Mouse (Mus musculus) ES-Bruce4 (cell line): ENCODE data around the gene Mad1l1. TPM values are rescaled to one million over a fixed set of nuclear protein-coding genes. Genes with fewer than 3 reads are reported as not detected.

Experiments
- H3K27ac ChIP-seq: 2 replicates; pipeline ENCODE4 v1.5.1; 2012; ENCODE audit warnings: low read length, inconsistent platforms; ENCODE audit not compliant: insufficient read depth
- H3K27me3 ChIP-seq: 2 replicates; pipeline ENCODE4 v1.6.1; 2012; ENCODE audit warnings: mild to moderate bottlenecking, low read length, inconsistent platforms; ENCODE audit not compliant: control insufficient read depth, poor library complexity, insufficient read depth, severe bottlenecking
- H3K36me3 ChIP-seq: 2 replicates; pipeline ENCODE4 v1.6.1; 2012; ENCODE audit warnings: inconsistent platforms, mild to moderate bottlenecking, low read length, moderate library complexity; ENCODE audit not compliant: control insufficient read depth, poor library complexity, insufficient read depth, severe bottlenecking
- H3K4me1 ChIP-seq: one replicate; pipeline ENCODE4 v1.8.1; 2011; ENCODE audit warnings: low read length; ENCODE audit not compliant: control insufficient read depth, insufficient read depth
- H3K4me3 ChIP-seq: 2 replicates; pipeline ENCODE4 v1.5.1; 2011; ENCODE audit warnings: low read depth, mild to moderate bottlenecking, low read length
- H3K9ac ChIP-seq: 2 replicates; pipeline ENCODE4 v1.6.1; 2012; ENCODE audit warnings: low read depth, mild to moderate bottlenecking, inconsistent platforms; ENCODE audit not compliant: poor library complexity, severe bottlenecking
- H3K9me3 ChIP-seq: replicated peaks from 2 replicates; pipeline ENCODE4 v1.6.1; 2012; ENCODE audit warnings: mild to moderate bottlenecking, low read length, inconsistent platforms; ENCODE audit not compliant: control insufficient read depth, poor library complexity, insufficient read depth, severe bottlenecking
- CTCF ChIP-seq: IDR thresholded peaks from one replicate; pipeline ENCODE4 v1.8.1; 2011; ENCODE audit warnings: low read depth, low read length
- EP300 ChIP-seq: IDR thresholded peaks from 2 replicates; pipeline ENCODE4 v1.6.1; 2011; ENCODE audit warnings: low read depth, low read length; ENCODE audit not compliant: insufficient read depth
- POLR2A ChIP-seq: IDR thresholded peaks from one replicate; pipeline ENCODE4 v1.8.1; 2011; ENCODE audit warnings: low read length; ENCODE audit not compliant: insufficient read depth
- polyA plus RNA-seq: library from polyadenylated mRNA; stranded (reverse); fragments of >200 nt; gene quantifications from 2 replicates; pipeline ENCODE4 v1.2.4, GENCODE M21; 2011; ENCODE audit warnings: low read depth; ENCODE audit not compliant: missing spikeins, insufficient read depth, insufficient read length

Gene Mad1l1
- polyA plus RNA-seq, 1 experiment: 25.4 TPM

DNA sequence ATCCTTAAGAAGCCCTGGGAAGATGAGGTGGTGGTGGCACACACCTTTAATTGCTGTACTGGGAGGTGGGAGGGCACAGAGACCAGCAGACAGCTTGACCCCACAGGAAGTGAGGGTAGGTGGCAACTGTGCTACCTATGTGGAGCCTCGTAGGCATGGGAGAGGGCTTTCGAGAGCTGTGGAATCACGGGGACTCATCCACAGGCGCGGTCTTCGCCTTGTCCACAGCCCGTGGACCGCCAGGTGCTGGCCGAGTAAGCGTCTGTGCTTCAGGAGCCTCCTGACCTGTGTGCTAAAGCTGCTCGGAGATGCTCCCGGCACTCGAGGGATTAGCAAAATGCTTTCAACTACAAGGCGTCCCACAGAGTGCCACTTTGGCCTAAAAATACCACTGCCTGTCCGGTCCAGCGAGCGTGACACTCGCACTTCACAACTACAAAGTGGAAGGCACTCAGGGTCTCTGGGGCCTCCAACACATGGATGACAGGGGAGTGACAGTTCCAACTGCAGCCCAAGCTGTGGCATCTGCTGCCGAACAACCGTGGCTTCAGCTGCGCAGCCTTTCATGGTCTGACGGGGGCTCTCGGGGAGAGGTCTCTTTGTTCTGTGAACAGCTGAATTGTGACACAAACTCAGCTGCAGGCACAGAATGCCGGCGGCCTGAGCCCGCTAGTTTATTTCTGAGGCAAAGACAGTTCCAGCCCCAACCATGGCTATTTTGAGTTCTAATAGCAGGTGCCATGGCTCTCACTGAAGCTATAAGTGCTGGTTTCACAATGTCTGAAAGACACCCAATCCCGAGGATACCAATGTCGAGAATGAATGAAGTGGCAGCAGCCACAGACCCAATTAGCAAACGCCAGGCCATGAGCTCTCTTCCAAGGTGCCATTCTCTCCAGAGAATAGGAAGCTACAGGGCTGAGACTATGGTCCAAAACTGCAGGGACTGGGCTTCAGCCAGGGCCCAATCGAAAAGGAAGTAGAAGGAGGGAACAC is 57.3 kb downstream of the Mad1l1 start:
- TF ChIP-seq CTCF: no peak
- TF ChIP-seq EP300: no peak
- no peak for TF ChIP-seq POLR2A
- Histone ChIP-seq H3K9me3 (no peaks in the 10 kb centered on the region), H3K27me3 (no peaks in the 10 kb centered on the region), H3K4me3 (no peak overlapping the region), H3K27ac (no peak overlapping the region), H3K36me3 (no peaks in the 10 kb centered on the region), H3K4me1 (no peaks in the 10 kb centered on the region), H3K9ac (no peak overlapping the region)

DNA sequence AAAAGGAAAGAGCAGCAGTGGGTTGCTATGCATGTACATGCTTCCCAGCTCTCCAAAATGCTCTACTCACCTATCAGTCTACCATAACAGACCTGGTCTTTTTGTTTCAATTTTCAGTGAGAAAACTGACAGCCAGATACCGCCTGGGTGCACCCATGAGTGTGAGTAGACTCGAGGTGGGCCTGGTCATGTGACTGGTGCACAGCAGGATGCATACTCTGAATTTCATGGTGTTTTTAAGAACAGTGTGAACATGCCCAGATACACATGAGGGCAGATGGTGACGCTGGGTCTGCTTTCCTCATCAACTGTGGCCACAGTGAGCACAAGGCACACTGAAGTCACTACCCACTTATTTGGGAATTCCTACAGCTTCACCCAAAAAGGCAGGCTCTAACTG is 59.0 kb downstream of the Mad1l1 start:
- H3K27me3 ChIP-seq: no peaks in the 10 kb centered on the region
- no peaks in the 10 kb centered on the region for H3K36me3 ChIP-seq
- H3K9ac ChIP-seq: no peak overlapping the region
- H3K27ac ChIP-seq: no peak overlapping the region
- H3K4me3 ChIP-seq: no peak overlapping the region
- no peaks in the 10 kb centered on the region for H3K9me3 ChIP-seq
- no peak for TF ChIP-seq EP300
- H3K4me1 ChIP-seq: no peaks in the 10 kb centered on the region

DNA sequence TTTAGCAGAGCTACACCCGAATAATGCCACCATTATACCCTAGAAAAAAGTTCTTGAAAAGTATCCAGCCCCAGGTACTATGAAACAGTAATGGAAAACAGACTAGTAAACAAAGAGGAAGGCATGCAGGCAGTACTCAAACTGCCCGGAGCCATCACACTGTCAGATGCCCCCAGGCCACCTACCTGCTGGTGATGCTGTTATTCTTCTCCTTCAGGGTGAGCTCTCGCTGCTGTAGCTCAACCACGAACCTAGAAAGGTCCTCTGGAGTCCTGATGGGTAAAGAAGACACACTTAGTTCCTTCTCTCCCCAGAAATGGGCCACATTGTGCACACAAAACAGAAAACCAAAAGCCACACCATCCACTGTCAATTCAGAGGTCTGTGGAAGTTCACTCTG is 60.0 kb downstream of the Mad1l1 start:
- no peaks in the 10 kb centered on the region for H3K27me3 ChIP-seq
- H3K27ac ChIP-seq: no peak overlapping the region
- H3K9ac ChIP-seq: no peak overlapping the region
- no peak overlapping the region for H3K4me3 ChIP-seq
- no peaks in the 10 kb centered on the region for H3K36me3 ChIP-seq
- no peak for TF ChIP-seq CTCF
- TF ChIP-seq POLR2A: no peak
- no peak for TF ChIP-seq EP300
- H3K9me3 ChIP-seq: no peaks in the 10 kb centered on the region
- H3K4me1 ChIP-seq: no peaks in the 10 kb centered on the region

DNA sequence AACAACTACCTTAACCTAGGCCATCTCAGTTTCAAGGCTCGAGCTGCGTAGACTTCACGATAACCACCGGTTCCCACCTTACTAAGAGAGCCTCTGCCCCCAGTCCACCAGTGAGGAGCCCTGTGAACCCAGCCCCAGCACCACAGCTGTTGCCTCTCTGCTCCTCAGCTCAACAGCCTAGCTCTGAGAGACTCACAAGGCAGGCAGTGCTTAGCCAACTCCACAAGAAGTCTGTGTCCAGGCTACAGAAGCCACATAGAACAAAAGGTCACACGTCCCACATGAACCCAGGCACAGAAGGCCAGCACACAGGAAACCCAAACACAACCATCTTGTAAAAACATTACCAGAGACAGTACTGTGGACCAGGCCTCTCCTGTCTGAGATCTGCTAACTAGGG is 62.7 kb downstream of the Mad1l1 start:
- H3K4me1 ChIP-seq: no peaks in the 10 kb centered on the region
- no peaks in the 10 kb centered on the region for H3K9me3 ChIP-seq
- TF ChIP-seq POLR2A: no peak
- no peak for TF ChIP-seq CTCF
- no peak for TF ChIP-seq EP300
- no peak overlapping the region for H3K9ac ChIP-seq
- no peaks in the 10 kb centered on the region for H3K36me3 ChIP-seq
- no peaks in the 10 kb centered on the region for H3K27me3 ChIP-seq
- no peak overlapping the region for H3K27ac ChIP-seq
- no peak overlapping the region for H3K4me3 ChIP-seq

DNA sequence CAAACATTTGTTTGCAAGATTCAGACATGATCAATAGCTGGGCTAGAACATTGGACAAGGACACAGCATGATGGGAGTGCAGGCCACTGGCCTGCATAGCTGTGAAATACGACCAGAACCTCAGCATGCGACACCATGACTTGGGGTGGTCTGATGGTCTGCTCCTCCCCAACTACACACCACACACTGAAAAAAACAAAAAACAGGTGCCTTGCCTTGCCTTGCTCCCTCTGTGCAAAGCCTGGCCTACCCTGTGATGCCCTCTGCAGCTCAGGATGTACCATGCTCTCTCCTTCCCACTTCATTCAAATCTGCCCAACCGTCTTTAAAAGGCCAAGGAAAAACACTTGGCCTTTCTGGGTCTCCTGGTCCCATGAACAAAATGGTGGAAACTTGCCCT is 63.3 kb downstream of the Mad1l1 start:
- Histone ChIP-seq H3K9me3 (no peaks in the 10 kb centered on the region), H3K27ac (no peak overlapping the region), H3K4me3 (no peak overlapping the region), H3K27me3 (no peaks in the 10 kb centered on the region), H3K9ac (no peak overlapping the region), H3K4me1 (no peaks in the 10 kb centered on the region), H3K36me3 (no peaks in the 10 kb centered on the region)
- TF ChIP-seq CTCF (no peak), POLR2A (no peak), EP300 (no peak)

DNA sequence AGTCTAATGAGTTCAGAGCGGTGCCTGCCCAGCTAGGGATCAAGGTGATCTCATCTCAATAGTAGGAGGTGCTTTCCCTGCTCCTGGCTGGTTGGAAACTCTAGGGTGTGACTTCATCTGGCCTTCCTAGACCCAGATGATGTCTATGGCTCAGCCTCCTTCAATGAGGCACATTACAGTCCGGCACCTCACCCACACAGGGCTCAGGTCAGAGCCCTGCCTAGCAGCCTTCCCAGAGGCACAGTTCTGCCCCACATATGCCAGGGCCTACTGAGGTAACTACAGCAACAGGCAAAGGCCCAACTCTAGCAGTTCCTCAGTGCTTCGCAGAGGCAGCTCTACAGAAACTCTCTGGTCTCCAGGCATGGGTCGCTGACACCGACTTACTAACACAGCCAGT is 63.9 kb downstream of the Mad1l1 start:
- Histone ChIP-seq H3K36me3 (no peaks in the 10 kb centered on the region), H3K4me1 (no peaks in the 10 kb centered on the region), H3K27me3 (no peaks in the 10 kb centered on the region), H3K9ac (no peak overlapping the region), H3K9me3 (no peaks in the 10 kb centered on the region), H3K27ac (no peak overlapping the region), H3K4me3 (no peak overlapping the region)
- TF ChIP-seq POLR2A (no peak), EP300 (no peak), CTCF (no peak)
